Mouse (Mus musculus) midbrain, embryonic 16.5 days (tissue): ENCODE data around the gene Slpi. TPM values are rescaled to one million over a fixed set of nuclear protein-coding genes. Genes with fewer than 3 reads are reported as not detected.

Experiments used
- ATAC-seq: fragments of 200-750 bp; cut with Nextera tagmentation; 2 replicates; pipeline ENCODE4 v1.8.0; 2017; ENCODE audit warnings: moderate TSS enrichment
- H3K27ac ChIP-seq: fragments of 300-500 bp; sonication (generic); 2 replicates; pipeline ENCODE4 v1.5.1; 2014; ENCODE audit warnings: mild to moderate bottlenecking, low read length, mixed read lengths
- H3K27me3 ChIP-seq: fragments of 300-500 bp; sonication (generic); 2 replicates; pipeline ENCODE4 v1.6.1; 2014; ENCODE audit warnings: low read depth, low read length, mixed read lengths; ENCODE audit not compliant: control insufficient read depth, insufficient read depth
- H3K36me3 ChIP-seq: fragments of 300-500 bp; sonication (generic); 2 replicates; pipeline ENCODE4 v1.6.1; 2014; ENCODE audit warnings: mild to moderate bottlenecking, low read length, moderate library complexity, mixed read lengths; ENCODE audit not compliant: control insufficient read depth, insufficient read depth
- H3K4me1 ChIP-seq: fragments of 300-500 bp; sonication (generic); 2 replicates; pipeline ENCODE4 v1.6.1; 2014; ENCODE audit warnings: mild to moderate bottlenecking, low read length, mixed read lengths; ENCODE audit not compliant: control insufficient read depth, insufficient read depth
- H3K4me2 ChIP-seq: fragments of 300-500 bp; sonication (generic); 2 replicates; pipeline ENCODE4 v1.6.1; 2014; ENCODE audit warnings: mild to moderate bottlenecking, low read length, mixed read lengths
- H3K4me3 ChIP-seq: fragments of 300-500 bp; sonication (generic); 2 replicates; pipeline ENCODE4 v1.5.1; 2014; ENCODE audit warnings: low read depth, mild to moderate bottlenecking, low read length, moderate library complexity, mixed read lengths
- H3K9ac ChIP-seq: fragments of 300-500 bp; sonication (generic); 2 replicates; pipeline ENCODE4 v1.6.1; 2014; ENCODE audit warnings: low read depth, low read length, mixed read lengths
- H3K9me3 ChIP-seq: fragments of 300-500 bp; sonication (generic); replicated peaks from 2 replicates; pipeline ENCODE4 v1.6.1; 2014; ENCODE audit warnings: mild to moderate bottlenecking, low read length, mixed read lengths; ENCODE audit not compliant: control insufficient read depth, poor library complexity, severe bottlenecking
- WGBS: fragments of 180-500 bp; shearing (Covaris S2); extraction: QIAGEN DNeasy Blood & Tissue Kit; methylation state at CpG from one replicate; pipeline ENCODE4 v1.1.7; 2014; 5-methylcytosine and 5-hydroxymethylcytosine counted together
- polyA plus RNA-seq: library from polyadenylated mRNA; unstranded; fragments of >200 nt; fragmentation: Nextera tagmentation; extraction: Ambion mirVana; gene quantifications from 2 replicates; pipeline ENCODE4 v1.2.1, GENCODE M21; 2015

The Slpi gene
- polyA plus RNA-seq, 1 experiment from 2014 or later: not detected

DNA sequence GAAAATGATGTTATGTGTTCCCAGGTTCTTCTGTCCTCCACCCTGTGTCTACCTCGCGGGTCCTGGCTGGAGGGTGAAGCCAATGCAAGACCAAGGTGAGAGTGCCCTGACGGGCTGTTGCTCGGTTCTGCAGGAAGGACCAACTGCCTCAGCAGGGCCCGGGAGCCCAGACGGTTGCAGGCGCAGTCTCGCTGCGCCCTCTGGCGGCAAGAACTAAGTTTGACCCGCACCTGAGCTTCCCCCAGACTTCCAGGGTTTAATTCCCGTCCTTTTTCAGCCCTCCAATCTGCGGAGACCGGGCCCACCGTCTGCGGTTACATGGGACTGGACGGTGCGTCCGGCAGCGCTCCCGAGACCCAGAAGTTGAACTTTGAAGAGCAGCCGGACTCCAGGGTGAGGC, 18.8 kb upstream of the Slpi start:
- Histone ChIP-seq H3K4me1 (peaks cover 7% of the 10 kb centered on the region; the same call in 1 of the 2 replicates), H3K4me2 (no peak overlapping the region), H3K27me3 (peaks cover 74% of the 10 kb centered on the region), H3K9ac (no peak overlapping the region), H3K9me3 (no peaks in the 10 kb centered on the region), H3K27ac (no peak overlapping the region), H3K36me3 (no peaks in the 10 kb centered on the region), H3K4me3 (no peak overlapping the region)
- no peak for ATAC-seq
- 1% methylated on average over 22 of the region's 22 CpGs for whole genome bisulfite sequencing

DNA sequence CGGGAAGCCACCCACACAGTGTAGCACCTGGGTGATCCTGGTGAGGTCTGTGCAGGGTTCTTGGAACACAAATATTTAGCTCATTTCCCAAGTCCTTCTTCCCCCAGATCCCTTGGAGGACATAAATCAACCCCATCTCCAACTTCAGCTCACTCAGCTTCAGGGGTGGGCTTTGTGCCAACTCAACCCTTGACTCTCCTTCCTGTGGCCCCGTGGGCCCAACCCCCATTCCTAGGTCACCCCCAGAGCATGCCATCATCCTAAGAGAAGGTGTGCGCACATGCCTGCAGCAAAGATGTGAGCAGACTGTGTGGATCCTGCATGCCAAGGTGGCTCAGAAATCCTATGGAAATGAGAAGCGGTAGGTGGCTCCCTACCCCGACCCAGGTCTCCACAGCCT, 16.6 kb upstream of the Slpi start:
- Histone ChIP-seq H3K36me3 (no peaks in the 10 kb centered on the region), H3K9ac (no peak overlapping the region), H3K4me1 (peaks cover 7% of the 10 kb centered on the region; the same call in 1 of the 2 replicates), H3K4me3 (no peak overlapping the region), H3K27me3 (peaks cover 92% of the 10 kb centered on the region), H3K4me2 (no peak overlapping the region), H3K27ac (no peak overlapping the region), H3K9me3 (no peaks in the 10 kb centered on the region)
- 39% methylated on average over 5 of the region's 5 CpGs for WGBS
- no peak for ATAC-seq

DNA sequence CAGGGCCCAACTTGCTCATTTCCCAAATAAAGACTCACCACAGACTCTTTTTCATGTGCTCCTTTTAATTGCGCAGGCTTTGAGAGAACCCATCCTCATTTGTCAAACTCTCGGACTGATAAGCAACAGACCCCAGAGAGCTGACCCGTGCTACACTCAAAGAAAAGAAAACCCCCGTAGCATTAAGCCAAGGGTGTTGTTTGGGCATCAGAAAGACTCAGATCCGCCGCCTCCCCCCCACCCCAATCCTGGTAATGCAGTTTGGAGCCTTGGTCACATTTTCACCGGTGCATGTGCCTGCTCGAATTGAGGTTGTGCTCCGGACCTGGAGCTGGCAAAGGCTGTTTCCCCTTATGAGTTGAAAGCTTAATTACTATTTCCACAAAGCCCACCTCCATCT, 16.2 kb upstream of the Slpi start, which contains the start of gene Matn4:
Gene Matn4, minus strand, starts transcription at position 101 of the 400 bp plus-strand sequence.
- Histone ChIP-seq H3K4me3 (peak within 1 kb of the TSS; percentile 29), H3K9ac (peak within 1 kb of the TSS; percentile 41; the same call in 1 of the 2 replicates), H3K4me2 (peak within 1 kb of the TSS; percentile 58), H3K36me3 (no peaks in the 10 kb centered on the region), H3K9me3 (no peaks in the 10 kb centered on the region), H3K4me1 (peaks cover 7% of the 10 kb centered on the region; the same call in 1 of the 2 replicates), H3K27me3 (peaks cover 91% of the 10 kb centered on the region), H3K27ac (no peak within 1 kb of the TSS)
- no peak for ATAC-seq
- 6% methylated on average over 9 of the region's 9 CpGs for WGBS

DNA sequence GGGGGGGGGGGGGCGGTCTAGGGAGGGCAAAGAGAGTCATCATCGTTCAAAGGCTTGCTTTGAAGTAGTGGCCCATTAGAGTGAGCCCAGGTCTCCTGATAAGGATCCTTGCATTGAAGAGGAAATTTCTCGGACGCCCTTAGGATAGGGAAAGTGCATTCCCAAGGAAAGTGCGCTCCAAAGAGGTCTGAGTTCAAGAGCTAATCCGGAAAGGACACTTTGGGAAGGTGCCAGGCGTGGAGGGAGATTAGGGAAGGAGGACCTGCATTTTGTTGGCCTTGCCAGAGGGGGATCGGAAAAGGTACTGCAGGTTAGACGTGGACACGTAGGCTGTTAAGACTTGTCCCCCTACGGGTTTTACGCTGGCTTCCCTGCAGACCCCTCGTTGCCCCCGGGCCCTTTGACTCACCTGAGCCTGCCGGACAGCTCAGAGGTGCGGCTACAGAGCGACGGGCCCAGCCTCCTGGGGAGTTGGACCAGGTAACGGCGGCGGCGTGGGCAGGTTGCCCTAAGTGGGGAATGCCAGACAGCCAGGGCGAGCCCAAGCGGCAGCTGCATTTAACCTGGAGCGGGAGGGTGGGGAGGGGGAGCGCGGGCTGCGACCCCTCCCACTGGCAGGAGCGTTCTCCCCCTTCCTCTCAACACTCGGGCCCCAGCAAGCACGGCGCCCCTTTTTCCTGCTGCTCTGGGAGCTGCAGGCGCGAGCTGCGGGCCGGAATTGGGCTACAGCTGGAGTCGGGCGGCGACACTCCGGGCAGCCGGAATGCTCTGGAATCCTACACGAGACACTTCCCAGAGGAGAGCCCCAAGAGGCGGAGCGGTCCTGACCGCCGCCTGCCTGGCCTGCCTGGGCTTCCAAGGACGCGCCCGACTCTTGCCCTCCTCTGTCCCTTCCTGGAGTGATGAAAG, 15.4 kb upstream of the Slpi start:
- no peak for ATAC-seq
- no peaks in the 10 kb centered on the region for H3K9me3 ChIP-seq
- peaks cover 7% of the 10 kb centered on the region; the same call in 1 of the 2 replicates for H3K4me1 ChIP-seq
- H3K4me2 ChIP-seq: peak overlapping the region; percentile 58
- H3K27ac ChIP-seq: no peak overlapping the region
- peak overlapping the region; percentile 29 for H3K4me3 ChIP-seq
- H3K36me3 ChIP-seq: no peaks in the 10 kb centered on the region
- peak overlapping the region; percentile 41; the same call in 1 of the 2 replicates for H3K9ac ChIP-seq
- H3K27me3 ChIP-seq: peaks cover 90% of the 10 kb centered on the region
- WGBS: 1% methylated on average over 39 of the region's 49 CpGs

DNA sequence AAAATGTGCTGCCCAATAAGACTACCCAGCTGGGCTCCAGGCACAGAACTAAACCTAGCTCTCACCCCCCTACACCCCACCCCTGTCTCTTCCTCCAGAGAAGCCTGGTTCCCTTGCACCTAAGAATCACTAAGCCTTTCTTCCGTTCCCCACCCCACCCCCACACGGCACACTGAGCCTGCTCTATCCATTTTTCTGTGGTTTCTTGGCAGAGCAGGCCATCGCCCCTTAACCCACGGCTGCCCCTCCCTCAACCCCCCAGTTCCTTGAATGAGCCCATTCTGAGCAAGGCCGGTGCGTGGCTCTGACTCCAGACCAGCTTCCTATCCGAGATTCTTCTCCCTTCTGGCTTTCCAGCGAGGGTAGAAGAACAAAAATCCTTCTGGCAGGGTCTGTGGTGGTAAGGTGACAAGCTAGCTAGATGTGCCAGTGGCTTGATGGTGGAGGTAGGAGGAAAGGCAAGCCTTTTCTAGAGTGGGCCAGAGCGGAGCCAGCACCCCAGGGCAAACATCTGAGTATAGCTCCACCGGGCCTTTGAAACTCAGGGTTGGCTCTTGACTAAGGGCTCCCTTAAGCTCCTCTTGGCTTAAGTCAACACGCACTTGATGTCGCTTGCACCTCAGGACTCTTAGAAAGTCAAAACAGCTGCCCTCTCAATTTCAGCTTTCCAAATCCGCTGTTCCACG, 14.6 kb upstream of the Slpi start:
- no peak for ATAC-seq
- no peak overlapping the region for H3K4me3 ChIP-seq
- 12% methylated on average over 14 of the region's 14 CpGs for WGBS

DNA sequence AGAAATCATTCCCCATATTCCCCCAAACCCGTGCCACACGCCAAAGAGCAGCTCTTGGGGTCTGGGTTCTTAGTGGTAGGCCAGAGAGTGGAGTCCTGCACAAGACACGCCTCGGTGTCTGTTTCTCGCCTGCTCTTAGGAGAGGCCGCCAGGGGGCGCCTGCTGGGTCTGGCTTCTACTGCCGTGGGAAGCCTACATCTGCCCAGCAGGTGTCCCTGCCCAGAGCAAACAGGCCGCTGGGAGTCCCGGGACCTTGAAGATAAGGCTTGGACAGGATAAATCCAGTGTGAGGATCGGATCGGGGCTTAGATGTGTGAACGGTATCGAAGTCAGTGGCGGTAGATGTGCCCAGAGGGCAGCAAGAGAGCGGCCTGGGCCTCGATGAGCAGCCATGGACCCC, 14.0 kb upstream of the Slpi start, which contains the start of gene Rbpjl:
Gene Rbpjl, plus strand, starts transcription at position 236 of the 400 bp plus-strand sequence.
- WGBS: 2% methylated on average over 17 of the region's 17 CpGs
- Histone ChIP-seq H3K27me3 (peaks cover 82% of the 10 kb centered on the region), H3K27ac (no peak within 1 kb of the TSS), H3K9ac (no peak within 1 kb of the TSS), H3K9me3 (no peaks in the 10 kb centered on the region), H3K36me3 (no peaks in the 10 kb centered on the region), H3K4me2 (no peak within 1 kb of the TSS), H3K4me3 (no peak within 1 kb of the TSS), H3K4me1 (peaks cover 7% of the 10 kb centered on the region; the same call in 1 of the 2 replicates)
- no peak for ATAC-seq

More for the DNA sequence above, 14.6 kb upstream of the Slpi start:
- Histone ChIP-seq H3K27ac (no peak overlapping the region), H3K36me3 (no peaks in the 10 kb centered on the region), H3K9me3 (no peaks in the 10 kb centered on the region), H3K4me1 (peaks cover 7% of the 10 kb centered on the region; the same call in 1 of the 2 replicates), H3K9ac (no peak overlapping the region), H3K4me2 (no peak overlapping the region), H3K27me3 (peaks cover 88% of the 10 kb centered on the region)

DNA sequence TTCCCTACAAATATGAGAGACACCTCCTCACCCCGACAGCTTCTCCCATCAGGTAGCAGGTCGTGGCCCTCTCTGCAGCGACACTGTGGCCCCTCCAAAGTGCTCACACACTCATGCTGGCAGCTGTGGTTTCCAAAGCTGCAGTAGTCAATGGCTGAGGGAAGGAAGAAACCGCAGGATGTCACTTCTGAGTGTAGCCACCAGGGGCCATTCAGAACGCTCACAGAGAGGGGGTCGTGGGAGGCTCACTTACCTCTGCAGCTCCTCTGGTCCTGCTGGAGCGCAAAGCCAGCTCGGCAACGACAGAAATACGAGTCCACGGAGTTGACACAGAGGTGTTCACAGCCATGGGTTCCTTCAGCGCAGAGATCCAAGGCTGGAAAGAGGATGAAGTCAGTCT, 8.0 kb upstream of the Slpi start:
- H3K9me3 ChIP-seq: 0 out of 2 replicates have a peak, but pooled peaks cover 2% of the 10 kb centered on the region
- no peak overlapping the region for H3K9ac ChIP-seq
- WGBS: 71% methylated on average over 12 of the region's 12 CpGs
- H3K36me3 ChIP-seq: no peaks in the 10 kb centered on the region
- no peak overlapping the region for H3K4me2 ChIP-seq
- H3K27ac ChIP-seq: no peak overlapping the region
- no peaks in the 10 kb centered on the region for H3K4me1 ChIP-seq
- peaks cover 30% of the 10 kb centered on the region for H3K27me3 ChIP-seq
- no peak overlapping the region for H3K4me3 ChIP-seq
- no peak for ATAC-seq

DNA sequence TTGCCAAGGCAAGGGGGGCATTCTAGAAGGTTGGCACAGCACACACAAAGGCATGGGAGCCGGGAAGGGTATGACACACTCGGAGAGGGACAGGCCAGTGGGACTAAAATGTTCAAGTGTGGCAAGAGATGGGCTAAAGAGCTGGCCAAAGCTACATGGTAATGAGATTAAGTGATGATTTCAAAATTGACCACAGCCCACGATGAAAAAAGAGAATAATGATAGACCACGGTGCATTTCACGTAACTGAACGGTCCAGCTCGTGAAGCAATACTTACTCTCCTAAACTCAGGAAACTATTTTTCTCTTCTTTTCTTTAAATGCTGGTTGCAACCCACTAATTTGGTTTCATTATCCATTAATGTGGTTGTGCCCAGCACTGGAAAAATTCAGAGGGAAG, 7.2 kb upstream of the Slpi start:
- Histone ChIP-seq H3K9ac (no peak overlapping the region), H3K27ac (no peak overlapping the region), H3K9me3 (0 out of 2 replicates have a peak, but pooled peaks cover 2% of the 10 kb centered on the region), H3K4me3 (no peak overlapping the region), H3K4me2 (no peak overlapping the region), H3K36me3 (no peaks in the 10 kb centered on the region), H3K27me3 (peaks cover 22% of the 10 kb centered on the region), H3K4me1 (no peaks in the 10 kb centered on the region)
- ATAC-seq: no peak
- 96% methylated on average over 7 of the region's 7 CpGs for WGBS
